Mouse (Mus musculus): ENCODE results near the gene Tek. TPM values are rescaled to one million over a fixed set of nuclear protein-coding genes. Genes with fewer than 3 reads are reported as not detected.

The Tek gene
- polyA plus RNA-seq, 1 experiment = not detected

GRCm38 (mm10) chr4:94766176-94766575 is 27.1 kb downstream of the Tek start:
- Histone ChIP-seq H3K4me1 (ENCODE audit: control insufficient read depth, insufficient read depth, low read length) (no peaks in the 10 kb centered on the region), H3K27ac (ENCODE audit: insufficient read depth, low read depth, low read length) (no peak overlapping the region), H3K4me3 (ENCODE audit: insufficient read depth, low read depth, low read length) (no peak overlapping the region)
- TF ChIP-seq POLR2A (IDR thresholded peaks at IDR 0.05; ENCODE audit: insufficient read depth, low read depth, low read length) (no peak), CTCF (IDR thresholded peaks at IDR 0.05; ENCODE audit: insufficient read depth, low read depth, low read length) (no peak)
- 89% methylated on average over 7 of the region's 7 CpGs for WGBS

GRCm38 (mm10) chr4:94768624-94769023 is 29.5 kb downstream of the Tek start:
- TF ChIP-seq POLR2A (IDR thresholded peaks at IDR 0.05; ENCODE audit: insufficient read depth, low read depth, low read length) (no peak), CTCF (IDR thresholded peaks at IDR 0.05; ENCODE audit: insufficient read depth, low read depth, low read length) (no peak)
- 79% methylated on average over 3 of the region's 3 CpGs for WGBS

GRCm38 (mm10) chr4:94781043-94781442 is 42.0 kb downstream of the Tek start:
- H3K4me3 ChIP-seq (ENCODE audit: insufficient read depth, low read depth, low read length) = no peak overlapping the region
- TF ChIP-seq POLR2A (IDR thresholded peaks at IDR 0.05; ENCODE audit: insufficient read depth, low read depth, low read length) (no peak), CTCF (IDR thresholded peaks at IDR 0.05; ENCODE audit: insufficient read depth, low read depth, low read length) (no peak)
- H3K27ac ChIP-seq (ENCODE audit: insufficient read depth, low read depth, low read length) = no peak overlapping the region
- H3K4me1 ChIP-seq (ENCODE audit: control insufficient read depth, insufficient read depth, low read length) = no peaks in the 10 kb centered on the region
- 96% methylated on average over 5 of the region's 5 CpGs for WGBS

More at GRCm38 (mm10) chr4:94768624-94769023, 29.5 kb downstream of the Tek start:
- H3K27ac ChIP-seq (ENCODE audit: insufficient read depth, low read depth, low read length) = no peak overlapping the region
- no peak overlapping the region for H3K4me3 ChIP-seq (ENCODE audit: insufficient read depth, low read depth, low read length)
- no peaks in the 10 kb centered on the region for H3K4me1 ChIP-seq (ENCODE audit: control insufficient read depth, insufficient read depth, low read length)

GRCm38 (mm10) chr4:94785921-94786320 is 46.8 kb downstream of the Tek start:
- H3K4me3 ChIP-seq (ENCODE audit: insufficient read depth, low read depth, low read length) = no peak overlapping the region
- TF ChIP-seq CTCF (IDR thresholded peaks at IDR 0.05; ENCODE audit: insufficient read depth, low read depth, low read length) = no peak
- TF ChIP-seq POLR2A (IDR thresholded peaks at IDR 0.05; ENCODE audit: insufficient read depth, low read depth, low read length) = no peak
- H3K27ac ChIP-seq (ENCODE audit: insufficient read depth, low read depth, low read length) = no peak overlapping the region
- no peaks in the 10 kb centered on the region for H3K4me1 ChIP-seq (ENCODE audit: control insufficient read depth, insufficient read depth, low read length)
- WGBS = 98% methylated on average over 2 of the region's 2 CpGs

GRCm38 (mm10) chr4:94803187-94803586 is 64.1 kb downstream of the Tek start:
- WGBS = 39% methylated on average over 1 of the region's 1 CpGs
- H3K4me3 ChIP-seq (ENCODE audit: insufficient read depth, low read depth, low read length) = no peak overlapping the region
- no peak overlapping the region for H3K27ac ChIP-seq (ENCODE audit: insufficient read depth, low read depth, low read length)
- TF ChIP-seq CTCF (IDR thresholded peaks at IDR 0.05; ENCODE audit: insufficient read depth, low read depth, low read length) (no peak), POLR2A (IDR thresholded peaks at IDR 0.05; ENCODE audit: insufficient read depth, low read depth, low read length) (no peak)
- no peaks in the 10 kb centered on the region for H3K4me1 ChIP-seq (ENCODE audit: control insufficient read depth, insufficient read depth, low read length)

- TF ChIP-seq CTCF (IDR thresholded peaks at IDR 0.05; ENCODE audit: insufficient read depth, low read depth, low read length) (no peak), POLR2A (IDR thresholded peaks at IDR 0.05; ENCODE audit: insufficient read depth, low read depth, low read length) (no peak)
- WGBS = 75% methylated on average over 1 of the region's 1 CpGs
- no peak overlapping the region for H3K27ac ChIP-seq (ENCODE audit: insufficient read depth, low read depth, low read length)
These were observed 71.5 kb downstream of the Tek start for GRCm38 (mm10) chr4:94810616-94811015.

GRCm38 (mm10) chr4:94826891-94827290 is 87.8 kb downstream of the Tek start:
- Histone ChIP-seq H3K4me3 (ENCODE audit: insufficient read depth, low read depth, low read length) (no peak overlapping the region), H3K27ac (ENCODE audit: insufficient read depth, low read depth, low read length) (no peak overlapping the region), H3K4me1 (ENCODE audit: control insufficient read depth, insufficient read depth, low read length) (no peaks in the 10 kb centered on the region)
- no peak for TF ChIP-seq POLR2A (IDR thresholded peaks at IDR 0.05; ENCODE audit: insufficient read depth, low read depth, low read length)
- TF ChIP-seq CTCF (IDR thresholded peaks at IDR 0.05; ENCODE audit: insufficient read depth, low read depth, low read length) = no peak
- WGBS = 38% methylated on average over 1 of the region's 1 CpGs

More at GRCm38 (mm10) chr4:94810616-94811015, 71.5 kb downstream of the Tek start:
- Histone ChIP-seq H3K4me3 (ENCODE audit: insufficient read depth, low read depth, low read length) (no peak overlapping the region), H3K4me1 (ENCODE audit: control insufficient read depth, insufficient read depth, low read length) (no peaks in the 10 kb centered on the region)

- Histone ChIP-seq H3K4me1 (ENCODE audit: control insufficient read depth, insufficient read depth, low read length) (no peaks in the 10 kb centered on the region), H3K27ac (ENCODE audit: insufficient read depth, low read depth, low read length) (no peak overlapping the region), H3K4me3 (ENCODE audit: insufficient read depth, low read depth, low read length) (no peak overlapping the region)
- TF ChIP-seq POLR2A (IDR thresholded peaks at IDR 0.05; ENCODE audit: insufficient read depth, low read depth, low read length) = no peak
- no peak for TF ChIP-seq CTCF (IDR thresholded peaks at IDR 0.05; ENCODE audit: insufficient read depth, low read depth, low read length)
- 19% methylated on average over 5 of the region's 5 CpGs for WGBS
These were observed 88.3 kb downstream of the Tek start for GRCm38 (mm10) chr4:94827429-94827828.

- WGBS = 78% methylated on average over 6 of the region's 6 CpGs
- Histone ChIP-seq H3K4me1 (ENCODE audit: control insufficient read depth, insufficient read depth, low read length) (no peaks in the 10 kb centered on the region), H3K4me3 (ENCODE audit: insufficient read depth, low read depth, low read length) (no peak overlapping the region), H3K27ac (ENCODE audit: insufficient read depth, low read depth, low read length) (no peak overlapping the region)
- TF ChIP-seq CTCF (IDR thresholded peaks at IDR 0.05; ENCODE audit: insufficient read depth, low read depth, low read length) (no peak), POLR2A (IDR thresholded peaks at IDR 0.05; ENCODE audit: insufficient read depth, low read depth, low read length) (no peak)
These were observed 90.9 kb downstream of the Tek start for GRCm38 (mm10) chr4:94829924-94830386.

GRCm38 (mm10) chr4:94837061-94837460 is 98.0 kb downstream of the Tek start:
- Histone ChIP-seq H3K4me3 (ENCODE audit: insufficient read depth, low read depth, low read length) (no peak overlapping the region), H3K4me1 (ENCODE audit: control insufficient read depth, insufficient read depth, low read length) (no peaks in the 10 kb centered on the region), H3K27ac (ENCODE audit: insufficient read depth, low read depth, low read length) (no peak overlapping the region)
- WGBS = 78% methylated on average over 7 of the region's 7 CpGs
- no peak for TF ChIP-seq CTCF (IDR thresholded peaks at IDR 0.05; ENCODE audit: insufficient read depth, low read depth, low read length)

Measured in olfactory bulb, adult 2 months (tissue).